Mouse (Mus musculus): ENCODE measurements around the gene Rps21. TPM values are rescaled to one million over a fixed set of nuclear protein-coding genes. Genes with fewer than 3 reads are reported as not detected.

The Rps21 gene
- polyA plus RNA-seq, 1 experiment from 2014 or later: 848 TPM

GRCm38 (mm10) chr2:180289440-180290108, 32.4 kb downstream of the Rps21 start, which contains the start of gene Rbbp8nl:
Gene Rbbp8nl, minus strand, starts transcription at chr2:180289879.
- WGBS: 40% methylated on average over 16 of the region's 16 CpGs
- no peak for DNase-seq (ENCODE audit: low spot score)

GRCm38 (mm10) chr2:180290503-180290902, 33.3 kb downstream of the Rps21 start:
- DNase-seq (ENCODE audit: low spot score): no peak
- Histone ChIP-seq H3K9ac (ENCODE audit: low read depth, low read length) (no peak overlapping the region), H3K27me3 (ENCODE audit: insufficient read depth, low read length) (no peaks in the 10 kb centered on the region), H3K4me3 (replicated peaks; ENCODE audit: low read depth, low read length) (no peak overlapping the region), H3K36me3 (ENCODE audit: insufficient read depth, low read length) (no peaks in the 10 kb centered on the region), H3K9me3 (replicated peaks; ENCODE audit: low read length) (no peaks in the 10 kb centered on the region), H3K27ac (peak overlapping the region; percentile 27; the same call in 1 of the 2 replicates), H3K4me1 (replicated peaks; ENCODE audit: insufficient read depth, low read length) (no peaks in the 10 kb centered on the region), H3K4me2 (ENCODE audit: low read length) (no peak overlapping the region)
- TF ChIP-seq CTCF (IDR thresholded peaks at IDR 0.05; ENCODE audit: low read depth): no peak
- WGBS: 66% methylated on average over 6 of the region's 6 CpGs
- no peak for ATAC-seq (replicated peaks; ENCODE audit: low FRiP score, low read depth)

More at GRCm38 (mm10) chr2:180289440-180290108, 32.4 kb downstream of the Rps21 start, which contains the start of gene Rbbp8nl:
- peak; percentile 47; the same call in 1 of the 2 replicates for ATAC-seq (replicated peaks; ENCODE audit: low FRiP score, low read depth)
- H3K27me3 ChIP-seq (ENCODE audit: insufficient read depth, low read length): no peaks in the 10 kb centered on the region
- H3K4me3 ChIP-seq (replicated peaks; ENCODE audit: low read depth, low read length): no peak within 1 kb of the TSS
- peak within 1 kb of the TSS; percentile 64; the same call in 1 of the 2 replicates for H3K27ac ChIP-seq
- TF ChIP-seq CTCF (IDR thresholded peaks at IDR 0.05; ENCODE audit: low read depth): no peak
- H3K9me3 ChIP-seq (replicated peaks; ENCODE audit: low read length): no peaks in the 10 kb centered on the region
- H3K4me1 ChIP-seq (replicated peaks; ENCODE audit: insufficient read depth, low read length): no peaks in the 10 kb centered on the region
- no peak within 1 kb of the TSS for H3K9ac ChIP-seq (ENCODE audit: low read depth, low read length)
- H3K36me3 ChIP-seq (ENCODE audit: insufficient read depth, low read length): no peaks in the 10 kb centered on the region
- no peak within 1 kb of the TSS for H3K4me2 ChIP-seq (ENCODE audit: low read length)

DNA sequence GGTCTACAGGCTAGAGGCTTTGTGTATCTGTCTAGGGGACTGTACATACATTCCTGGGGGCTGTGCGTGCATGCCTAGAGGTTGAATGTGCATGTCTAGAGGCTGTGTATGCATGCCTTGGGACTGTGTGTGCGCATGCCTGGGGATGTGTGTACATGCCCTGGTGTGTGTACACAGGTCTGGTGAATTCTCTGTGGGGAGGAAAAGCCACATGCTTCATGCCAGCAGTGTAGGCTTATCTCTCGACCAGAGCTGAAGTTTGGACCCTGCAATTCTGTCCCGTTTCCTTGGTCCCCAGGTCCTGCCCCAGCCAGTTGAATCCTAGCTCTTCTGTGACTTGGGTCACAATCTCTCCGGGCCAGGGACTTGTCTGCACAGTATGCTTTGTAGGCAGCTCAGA, 34.4 kb downstream of the Rps21 start:
- Histone ChIP-seq H3K27me3 (ENCODE audit: insufficient read depth, low read length) (no peaks in the 10 kb centered on the region), H3K4me3 (replicated peaks; ENCODE audit: low read depth, low read length) (no peak overlapping the region), H3K36me3 (ENCODE audit: insufficient read depth, low read length) (no peaks in the 10 kb centered on the region), H3K27ac (no peak overlapping the region), H3K4me1 (replicated peaks; ENCODE audit: insufficient read depth, low read length) (no peaks in the 10 kb centered on the region), H3K4me2 (ENCODE audit: low read length) (no peak overlapping the region), H3K9me3 (replicated peaks; ENCODE audit: low read length) (no peaks in the 10 kb centered on the region), H3K9ac (ENCODE audit: low read depth, low read length) (no peak overlapping the region)
- no peak for TF ChIP-seq CTCF (IDR thresholded peaks at IDR 0.05; ENCODE audit: low read depth)
- WGBS: 74% methylated on average over 5 of the region's 5 CpGs
- DNase-seq (ENCODE audit: low spot score) (no peak), ATAC-seq (replicated peaks; ENCODE audit: low FRiP score, low read depth) (no peak)

GRCm38 (mm10) chr2:180292026-180292425, 34.8 kb downstream of the Rps21 start:
- Histone ChIP-seq H3K9me3 (replicated peaks; ENCODE audit: low read length) (no peaks in the 10 kb centered on the region), H3K4me3 (replicated peaks; ENCODE audit: low read depth, low read length) (no peak overlapping the region), H3K4me1 (replicated peaks; ENCODE audit: insufficient read depth, low read length) (no peaks in the 10 kb centered on the region), H3K4me2 (ENCODE audit: low read length) (no peak overlapping the region), H3K9ac (ENCODE audit: low read depth, low read length) (no peak overlapping the region), H3K36me3 (ENCODE audit: insufficient read depth, low read length) (no peaks in the 10 kb centered on the region), H3K27me3 (ENCODE audit: insufficient read depth, low read length) (no peaks in the 10 kb centered on the region), H3K27ac (no peak overlapping the region)
- ATAC-seq (replicated peaks; ENCODE audit: low FRiP score, low read depth) (no peak), DNase-seq (ENCODE audit: low spot score) (no peak)
- 68% methylated on average over 4 of the region's 4 CpGs for WGBS
- TF ChIP-seq CTCF (IDR thresholded peaks at IDR 0.05; ENCODE audit: low read depth): no peak

DNA sequence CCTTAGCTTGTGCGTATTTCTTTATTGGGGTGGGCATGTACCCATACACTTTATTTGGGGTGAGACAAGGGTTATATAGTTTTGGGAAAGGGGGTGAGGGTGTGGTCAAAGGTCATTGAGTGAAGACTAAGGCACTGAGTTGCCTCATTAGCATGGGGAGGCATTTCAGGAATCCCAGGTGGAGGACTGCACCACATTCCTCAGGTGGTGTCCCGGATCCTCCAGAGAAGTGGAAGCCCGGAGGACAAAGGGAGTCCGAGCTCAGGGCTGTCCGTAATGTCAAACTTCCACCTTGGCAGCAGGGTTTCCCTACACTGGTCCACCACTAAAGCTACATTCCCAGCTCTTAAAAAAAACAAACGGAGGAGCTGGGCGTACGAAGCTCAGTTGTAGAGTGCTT, 35.7 kb downstream of the Rps21 start:
- TF ChIP-seq CTCF (IDR thresholded peaks at IDR 0.05; ENCODE audit: low read depth): no peak

DNA sequence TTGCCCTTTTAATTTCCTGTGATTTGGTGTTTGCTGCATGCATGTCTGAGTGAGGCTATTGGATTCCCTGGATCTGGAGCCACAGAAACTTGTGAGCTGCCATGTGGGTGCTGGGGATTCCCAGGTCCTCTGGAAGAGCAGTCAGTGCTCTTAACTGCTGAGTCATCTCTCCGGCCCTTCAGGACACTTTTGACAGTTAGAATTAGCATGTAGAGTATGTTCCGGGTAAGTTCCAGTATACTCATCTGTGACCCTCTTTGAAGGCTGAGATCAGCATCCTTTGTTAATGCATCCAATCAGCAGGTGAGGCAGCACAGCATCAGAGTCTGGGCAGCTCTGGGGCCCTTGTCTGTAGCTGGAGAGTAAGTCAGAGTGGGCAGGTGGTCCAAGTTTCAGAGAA, 43.1 kb downstream of the Rps21 start:
- no peaks in the 10 kb centered on the region for H3K9me3 ChIP-seq (replicated peaks; ENCODE audit: low read length)
- H3K27me3 ChIP-seq (ENCODE audit: insufficient read depth, low read length): no peaks in the 10 kb centered on the region
- H3K4me3 ChIP-seq (replicated peaks; ENCODE audit: low read depth, low read length): no peak overlapping the region
- TF ChIP-seq CTCF (IDR thresholded peaks at IDR 0.05; ENCODE audit: low read depth): no peak
- H3K4me2 ChIP-seq (ENCODE audit: low read length): no peak overlapping the region
- no peak overlapping the region for H3K9ac ChIP-seq (ENCODE audit: low read depth, low read length)
- no peaks in the 10 kb centered on the region for H3K36me3 ChIP-seq (ENCODE audit: insufficient read depth, low read length)
- DNase-seq (ENCODE audit: low spot score) (no peak), ATAC-seq (replicated peaks; ENCODE audit: low FRiP score, low read depth) (no peak)
- WGBS: 64% methylated on average over 2 of the region's 2 CpGs
- no peaks in the 10 kb centered on the region for H3K4me1 ChIP-seq (replicated peaks; ENCODE audit: insufficient read depth, low read length)
- no peak overlapping the region for H3K27ac ChIP-seq

More for the DNA sequence above, 35.7 kb downstream of the Rps21 start:
- H3K27me3 ChIP-seq (ENCODE audit: insufficient read depth, low read length): no peaks in the 10 kb centered on the region
- H3K27ac ChIP-seq: no peak overlapping the region
- 63% methylated on average over 8 of the region's 8 CpGs for WGBS
- H3K36me3 ChIP-seq (ENCODE audit: insufficient read depth, low read length): no peaks in the 10 kb centered on the region
- H3K4me1 ChIP-seq (replicated peaks; ENCODE audit: insufficient read depth, low read length): no peaks in the 10 kb centered on the region
- H3K4me3 ChIP-seq (replicated peaks; ENCODE audit: low read depth, low read length): no peak overlapping the region
- DNase-seq (ENCODE audit: low spot score): no peak
- ATAC-seq (replicated peaks; ENCODE audit: low FRiP score, low read depth): no peak
- no peak overlapping the region for H3K4me2 ChIP-seq (ENCODE audit: low read length)
- H3K9ac ChIP-seq (ENCODE audit: low read depth, low read length): no peak overlapping the region
- no peaks in the 10 kb centered on the region for H3K9me3 ChIP-seq (replicated peaks; ENCODE audit: low read length)
